Mouse (Mus musculus): ENCODE data around the gene Pamr1. TPM values are rescaled to one million over a fixed set of nuclear protein-coding genes. Genes with fewer than 3 reads are reported as not detected.

Gene Pamr1
- polyA plus RNA-seq, 1 experiment from 2014 or later = 4.1 TPM

- 27% methylated on average over 4 of the region's 4 CpGs for WGBS
- H3K4me3 ChIP-seq (replicated peaks; ENCODE audit: low read depth, low read length) = no peak overlapping the region
- no peak overlapping the region for H3K27ac ChIP-seq (replicated peaks; ENCODE audit: low read depth, low read length)
- no peaks in the 10 kb centered on the region for H3K36me3 ChIP-seq (ENCODE audit: control insufficient read depth, insufficient read depth, low read length)
- ATAC-seq (ENCODE audit: low FRiP score, low TSS enrichment) (no peak), DNase-seq (no peak)
- H3K4me2 ChIP-seq (ENCODE audit: low read length) = no peak overlapping the region
- no peaks in the 10 kb centered on the region for H3K4me1 ChIP-seq (ENCODE audit: control insufficient read depth, insufficient read depth, low read length)
- no peak overlapping the region for H3K9ac ChIP-seq (replicated peaks; ENCODE audit: low read length)
- no peaks in the 10 kb centered on the region for H3K27me3 ChIP-seq (ENCODE audit: control insufficient read depth, insufficient read depth, low read length)
- no peaks in the 10 kb centered on the region for H3K9me3 ChIP-seq (ENCODE audit: control insufficient read depth, low read length)
Observed at GRCm38 (mm10) chr2:102541404-102542125, 8.2 kb upstream of the Pamr1 start.

- Histone ChIP-seq H3K36me3 (ENCODE audit: control insufficient read depth, insufficient read depth, low read length) (no peaks in the 10 kb centered on the region), H3K4me1 (ENCODE audit: control insufficient read depth, insufficient read depth, low read length) (no peaks in the 10 kb centered on the region), H3K9ac (replicated peaks; ENCODE audit: low read length) (no peak overlapping the region), H3K27me3 (ENCODE audit: control insufficient read depth, insufficient read depth, low read length) (no peaks in the 10 kb centered on the region), H3K4me3 (replicated peaks; ENCODE audit: low read depth, low read length) (no peak overlapping the region), H3K9me3 (ENCODE audit: control insufficient read depth, low read length) (no peaks in the 10 kb centered on the region), H3K4me2 (ENCODE audit: low read length) (no peak overlapping the region), H3K27ac (replicated peaks; ENCODE audit: low read depth, low read length) (no peak overlapping the region)
- WGBS = 37% methylated on average over 6 of the region's 6 CpGs
- no peak for ATAC-seq (ENCODE audit: low FRiP score, low TSS enrichment)
- DNase-seq = no peak
Observed at GRCm38 (mm10) chr2:102543961-102544719, 5.7 kb upstream of the Pamr1 start.

GRCm38 (mm10) chr2:102550910-102551582 lies 1.2 kb downstream of the Pamr1 start:
- WGBS = 73% methylated on average over 6 of the region's 6 CpGs
- Histone ChIP-seq H3K4me3 (replicated peaks; ENCODE audit: low read depth, low read length) (no peak overlapping the region), H3K9ac (replicated peaks; ENCODE audit: low read length) (no peak overlapping the region), H3K27me3 (ENCODE audit: control insufficient read depth, insufficient read depth, low read length) (no peaks in the 10 kb centered on the region), H3K36me3 (ENCODE audit: control insufficient read depth, insufficient read depth, low read length) (no peaks in the 10 kb centered on the region), H3K4me2 (ENCODE audit: low read length) (peak overlapping the region; percentile 71; the same call in 1 of the 2 replicates), H3K9me3 (ENCODE audit: control insufficient read depth, low read length) (no peaks in the 10 kb centered on the region), H3K4me1 (ENCODE audit: control insufficient read depth, insufficient read depth, low read length) (no peaks in the 10 kb centered on the region; the same call in 1 of the 2 replicates), H3K27ac (replicated peaks; ENCODE audit: low read depth, low read length) (no peak overlapping the region)
- ATAC-seq (ENCODE audit: low FRiP score, low TSS enrichment) = no peak
- no peak for DNase-seq

GRCm38 (mm10) chr2:102551594-102551993 lies 1.8 kb downstream of the Pamr1 start:
- Histone ChIP-seq H3K4me3 (replicated peaks; ENCODE audit: low read depth, low read length) (no peak overlapping the region), H3K4me2 (ENCODE audit: low read length) (no peak overlapping the region), H3K9me3 (ENCODE audit: control insufficient read depth, low read length) (no peaks in the 10 kb centered on the region), H3K27ac (replicated peaks; ENCODE audit: low read depth, low read length) (no peak overlapping the region), H3K4me1 (ENCODE audit: control insufficient read depth, insufficient read depth, low read length) (no peaks in the 10 kb centered on the region; the same call in 1 of the 2 replicates), H3K9ac (replicated peaks; ENCODE audit: low read length) (no peak overlapping the region), H3K27me3 (ENCODE audit: control insufficient read depth, insufficient read depth, low read length) (no peaks in the 10 kb centered on the region), H3K36me3 (ENCODE audit: control insufficient read depth, insufficient read depth, low read length) (no peaks in the 10 kb centered on the region)
- no peak for ATAC-seq (ENCODE audit: low FRiP score, low TSS enrichment)
- 58% methylated on average over 3 of the region's 3 CpGs for WGBS
- DNase-seq = no peak

- H3K4me3 ChIP-seq (replicated peaks; ENCODE audit: low read depth, low read length) = no peak overlapping the region
- no peak for DNase-seq
- 73% methylated on average over 5 of the region's 5 CpGs for WGBS
- no peaks in the 10 kb centered on the region for H3K36me3 ChIP-seq (ENCODE audit: control insufficient read depth, insufficient read depth, low read length)
- ATAC-seq (ENCODE audit: low FRiP score, low TSS enrichment) = no peak
- H3K4me1 ChIP-seq (ENCODE audit: control insufficient read depth, insufficient read depth, low read length) = no peaks in the 10 kb centered on the region; the same call in 1 of the 2 replicates
- H3K9me3 ChIP-seq (ENCODE audit: control insufficient read depth, low read length) = no peaks in the 10 kb centered on the region
- no peak overlapping the region for H3K27ac ChIP-seq (replicated peaks; ENCODE audit: low read depth, low read length)
- H3K4me2 ChIP-seq (ENCODE audit: low read length) = no peak overlapping the region
- H3K9ac ChIP-seq (replicated peaks; ENCODE audit: low read length) = no peak overlapping the region
- H3K27me3 ChIP-seq (ENCODE audit: control insufficient read depth, insufficient read depth, low read length) = no peaks in the 10 kb centered on the region
Observed at GRCm38 (mm10) chr2:102552095-102552537, 2.3 kb downstream of the Pamr1 start.

GRCm38 (mm10) chr2:102557085-102557484 lies 7.3 kb downstream of the Pamr1 start:
- no peaks in the 10 kb centered on the region for H3K4me1 ChIP-seq (ENCODE audit: control insufficient read depth, insufficient read depth, low read length)
- no peak overlapping the region for H3K4me3 ChIP-seq (replicated peaks; ENCODE audit: low read depth, low read length)

GRCm38 (mm10) chr2:102558965-102559364 lies 9.2 kb downstream of the Pamr1 start:
- Histone ChIP-seq H3K4me3 (replicated peaks; ENCODE audit: low read depth, low read length) (no peak overlapping the region), H3K36me3 (ENCODE audit: control insufficient read depth, insufficient read depth, low read length) (no peaks in the 10 kb centered on the region), H3K4me2 (ENCODE audit: low read length) (no peak overlapping the region), H3K27me3 (ENCODE audit: control insufficient read depth, insufficient read depth, low read length) (no peaks in the 10 kb centered on the region), H3K9me3 (ENCODE audit: control insufficient read depth, low read length) (no peaks in the 10 kb centered on the region), H3K4me1 (ENCODE audit: control insufficient read depth, insufficient read depth, low read length) (no peaks in the 10 kb centered on the region), H3K27ac (replicated peaks; ENCODE audit: low read depth, low read length) (no peak overlapping the region), H3K9ac (replicated peaks; ENCODE audit: low read length) (no peak overlapping the region)
- ATAC-seq (ENCODE audit: low FRiP score, low TSS enrichment) (no peak), DNase-seq (no peak)
- WGBS = 80% methylated on average over 12 of the region's 12 CpGs

More at GRCm38 (mm10) chr2:102557085-102557484, 7.3 kb downstream of the Pamr1 start:
- H3K9me3 ChIP-seq (ENCODE audit: control insufficient read depth, low read length) = no peaks in the 10 kb centered on the region
- H3K36me3 ChIP-seq (ENCODE audit: control insufficient read depth, insufficient read depth, low read length) = no peaks in the 10 kb centered on the region
- no peak overlapping the region for H3K27ac ChIP-seq (replicated peaks; ENCODE audit: low read depth, low read length)
- 81% methylated on average over 4 of the region's 4 CpGs for WGBS
- no peaks in the 10 kb centered on the region for H3K27me3 ChIP-seq (ENCODE audit: control insufficient read depth, insufficient read depth, low read length)
- H3K4me2 ChIP-seq (ENCODE audit: low read length) = no peak overlapping the region
- H3K9ac ChIP-seq (replicated peaks; ENCODE audit: low read length) = no peak overlapping the region
- ATAC-seq (ENCODE audit: low FRiP score, low TSS enrichment) = no peak
- no peak for DNase-seq

GRCm38 (mm10) chr2:102563848-102564247 lies 14.0 kb downstream of the Pamr1 start:
- Histone ChIP-seq H3K4me2 (ENCODE audit: low read length) (no peak overlapping the region), H3K4me3 (replicated peaks; ENCODE audit: low read depth, low read length) (no peak overlapping the region), H3K27me3 (ENCODE audit: control insufficient read depth, insufficient read depth, low read length) (no peaks in the 10 kb centered on the region), H3K9me3 (ENCODE audit: control insufficient read depth, low read length) (no peaks in the 10 kb centered on the region), H3K27ac (replicated peaks; ENCODE audit: low read depth, low read length) (no peak overlapping the region), H3K9ac (replicated peaks; ENCODE audit: low read length) (no peak overlapping the region), H3K4me1 (ENCODE audit: control insufficient read depth, insufficient read depth, low read length) (no peaks in the 10 kb centered on the region), H3K36me3 (ENCODE audit: control insufficient read depth, insufficient read depth, low read length) (no peaks in the 10 kb centered on the region)
- no peak for ATAC-seq (ENCODE audit: low FRiP score, low TSS enrichment)
- DNase-seq = no peak
- WGBS = 72% methylated on average over 1 of the region's 1 CpGs

All from midbrain, embryonic 14.5 days (tissue).